Mouse (Mus musculus) megakaryocyte, embryonic 14.5 days (primary cell): Measurements from ENCODE around the gene Ntn1.

Source experiments
- FLI1 ChIP-seq: IDR thresholded peaks from 2 replicates; pipeline ENCODE4 v1.6.1; 2012; ENCODE audit warnings: low read length, inconsistent platforms, mixed read lengths
- GATA1 ChIP-seq: IDR thresholded peaks from 3 replicates; pipeline ENCODE4 v1.6.1; 2012; ENCODE audit warnings: mixed read lengths, low read length, inconsistent platforms, borderline replicate concordance

DNA sequence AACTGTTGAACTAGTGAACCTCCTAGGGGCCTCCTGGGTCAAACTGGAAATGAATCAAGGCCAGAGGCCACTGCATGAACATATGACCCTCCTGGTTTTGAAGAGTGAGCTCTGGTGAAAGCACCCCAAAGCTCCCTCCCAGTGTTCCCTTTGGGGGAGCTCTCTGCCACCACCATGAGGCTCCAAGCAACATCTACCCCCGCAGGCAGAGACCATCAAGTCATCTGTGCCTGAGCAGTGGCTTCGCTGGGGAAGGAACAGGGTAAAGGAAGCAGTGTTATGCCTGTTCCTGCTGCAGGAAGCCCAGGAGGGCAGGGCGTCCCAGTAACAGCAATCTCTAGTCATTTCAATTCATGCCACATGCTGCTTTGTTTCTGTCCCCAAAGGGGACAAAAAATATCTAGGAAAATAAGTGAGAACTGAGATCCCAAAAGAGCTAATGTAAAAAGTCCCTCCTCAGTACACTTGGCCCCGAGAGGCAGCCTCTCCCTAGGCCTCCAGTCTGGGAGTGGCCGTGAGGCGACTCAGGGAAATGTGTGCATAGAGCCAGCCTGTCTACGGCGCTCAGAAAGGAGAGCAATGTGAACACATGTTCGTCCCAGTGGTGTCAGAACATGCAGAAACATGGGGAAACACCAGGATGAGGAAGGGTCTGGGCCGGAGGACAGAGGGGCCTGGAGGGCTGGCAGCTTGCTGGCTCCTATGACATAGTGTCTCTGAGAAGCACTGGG is 139.3 kb downstream of the Ntn1 start:
- TF ChIP-seq GATA1 (no peak), FLI1 (no peak)
